Mouse (Mus musculus): ENCODE results near the gene Abca4.

The Abca4 gene

DNA sequence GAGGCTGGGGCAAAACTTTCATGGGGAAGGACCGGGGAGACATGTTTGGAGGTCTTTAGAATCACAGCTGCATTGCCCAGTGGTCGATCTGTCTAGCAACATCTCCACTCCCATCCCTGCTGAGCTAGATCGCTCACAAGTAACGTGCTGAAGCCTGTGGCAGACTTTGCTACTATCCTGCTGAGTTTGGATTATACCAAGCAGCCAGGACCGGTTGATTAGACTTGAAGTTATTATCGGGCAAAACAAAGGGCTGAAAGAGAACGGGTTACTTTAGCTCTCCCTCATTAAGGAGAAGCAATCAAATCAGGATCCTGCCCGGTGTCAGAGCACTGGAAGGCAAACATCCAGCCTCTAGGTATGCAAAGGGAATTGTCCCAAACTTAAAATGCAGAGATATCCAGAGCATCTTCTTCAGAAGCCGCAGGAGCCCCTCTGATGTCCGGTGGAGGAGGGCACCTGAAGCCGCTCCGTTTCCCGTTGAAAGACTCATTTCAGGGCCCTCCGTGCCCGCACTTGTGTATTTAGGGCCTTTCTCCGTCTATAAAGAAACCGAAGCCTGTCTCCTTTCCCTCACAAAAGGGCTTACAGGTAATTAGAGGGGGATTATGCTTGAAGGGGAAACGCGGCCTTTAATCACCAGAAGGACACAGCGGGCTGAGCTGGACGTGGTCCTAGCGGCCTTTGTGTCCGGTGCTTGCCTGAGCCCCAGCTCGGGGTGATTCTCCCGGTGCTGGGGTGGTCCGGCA lies at the start of gene Abca4:
TSS of gene Abca4 (plus strand) at position 645 of the 749 bp plus-strand sequence.
- no peak for DNase-seq (ENCODE audit: low read depth, low spot score)

- no peak for DNase-seq (ENCODE audit: low read depth, low spot score)
Measured at GRCm38 (mm10) chr3:121995125-121995524, 49.1 kb upstream of the Abca4 start.

- DNase-seq (ENCODE audit: low read depth, low spot score) = peak; percentile 25
Measured at GRCm38 (mm10) chr3:121999934-122000333, 44.3 kb upstream of the Abca4 start.

- peak; percentile 16 for DNase-seq (ENCODE audit: low read depth, low spot score)
Measured at GRCm38 (mm10) chr3:122001568-122001967, 42.7 kb upstream of the Abca4 start.

DNA sequence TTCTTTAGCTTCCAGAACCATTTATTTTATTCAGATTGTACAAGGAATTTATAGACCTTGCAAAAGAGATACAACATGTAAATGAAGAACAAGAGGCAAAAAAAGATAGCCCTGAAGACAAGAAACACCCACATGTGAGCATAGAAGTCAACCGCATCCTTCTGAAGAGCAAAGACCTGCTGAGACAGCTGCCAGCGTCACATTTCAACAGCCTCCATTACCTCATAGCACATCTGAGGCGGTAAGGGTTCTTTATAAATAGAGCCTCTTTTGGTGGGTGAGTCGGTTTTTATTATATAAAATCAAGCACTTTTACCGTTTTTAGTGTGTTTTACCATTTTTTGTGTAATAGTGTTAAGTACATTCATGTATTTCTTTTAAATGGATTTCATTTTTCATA lies 34.4 kb upstream of the Abca4 start:
- no peak for DNase-seq (ENCODE audit: low read depth, low spot score)

GRCm38 (mm10) chr3:122010292-122010691 lies 34.0 kb upstream of the Abca4 start:
- DNase-seq (ENCODE audit: low read depth, low spot score) = no peak

DNA sequence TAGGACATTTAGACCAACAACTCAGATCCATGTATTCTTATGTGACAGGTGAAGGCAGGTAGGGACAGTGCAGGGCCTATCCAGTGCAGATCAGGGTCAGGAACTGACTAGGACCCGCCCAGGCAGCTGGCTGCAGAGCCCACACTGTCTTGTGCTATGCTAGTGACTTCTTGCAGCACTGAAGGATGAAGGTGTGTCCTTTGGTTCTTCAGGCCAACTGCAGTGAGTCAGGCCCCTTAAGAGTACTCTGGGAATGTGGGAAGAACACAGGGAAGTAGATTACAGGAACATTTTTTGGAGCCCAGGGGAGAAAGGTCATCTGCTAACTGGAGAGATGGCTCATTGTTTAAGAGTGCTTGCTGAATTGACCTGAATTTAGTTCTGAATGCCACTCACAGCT lies 31.8 kb upstream of the Abca4 start:
- no peak for DNase-seq (ENCODE audit: low read depth, low spot score)

DNA sequence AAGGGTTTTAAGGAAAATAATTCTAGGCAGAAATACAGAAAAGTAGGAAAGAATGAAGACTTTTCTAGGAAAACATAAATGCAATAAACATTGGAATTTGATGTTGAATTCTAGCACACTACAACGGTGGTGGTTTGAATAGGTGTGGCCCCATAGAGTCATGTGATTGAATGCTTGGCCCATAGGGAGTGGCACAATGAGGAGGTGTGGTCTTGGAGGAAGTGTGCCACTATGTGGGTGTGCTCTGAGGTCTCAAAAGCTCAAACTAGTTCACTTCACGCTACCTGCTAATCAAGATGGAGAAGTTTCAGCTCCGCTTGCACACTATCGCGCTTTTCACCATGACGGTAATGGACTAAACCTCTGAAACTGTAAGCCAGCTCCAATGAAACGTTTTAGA lies 25.8 kb upstream of the Abca4 start:
- DNase-seq (ENCODE audit: low read depth, low spot score) = no peak

GRCm38 (mm10) chr3:122019159-122019558 lies 25.1 kb upstream of the Abca4 start:
- DNase-seq (ENCODE audit: low read depth, low spot score) = no peak

DNA sequence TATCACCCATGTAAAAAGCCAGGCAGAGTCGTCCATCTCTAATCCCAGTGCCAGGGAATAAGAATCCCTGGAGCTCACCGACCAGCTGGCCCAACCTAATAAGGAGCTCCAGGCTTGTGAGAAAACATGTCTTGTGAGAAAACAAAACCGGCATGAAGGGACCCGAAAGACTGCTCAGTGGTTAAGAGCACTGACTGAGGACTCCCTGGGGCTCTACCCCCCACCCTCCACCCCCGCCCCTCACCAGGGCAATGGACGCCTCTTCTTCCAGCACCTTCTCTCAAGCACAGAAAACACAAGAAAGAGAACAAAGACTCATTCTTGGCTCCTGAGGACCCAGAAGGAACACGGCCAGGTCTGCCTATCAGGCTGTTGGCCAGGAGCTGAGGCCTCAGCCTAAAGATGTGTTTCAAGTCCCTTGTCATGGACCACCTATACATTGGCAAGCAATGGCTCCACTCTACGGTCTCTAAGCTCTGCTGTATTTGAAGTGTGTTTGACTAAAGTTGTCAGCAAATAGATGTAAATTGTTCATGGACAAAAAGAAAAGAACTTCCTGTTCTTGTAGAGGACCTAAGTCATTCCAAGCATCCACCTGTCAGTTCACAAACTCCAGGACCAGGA lies 23.1 kb upstream of the Abca4 start:
- DNase-seq (ENCODE audit: low read depth, low spot score) = no peak

GRCm38 (mm10) chr3:122022355-122022754 lies 21.9 kb upstream of the Abca4 start:
- DNase-seq (ENCODE audit: low read depth, low spot score) = no peak

- no peak for DNase-seq (ENCODE audit: low read depth, low spot score)
Measured at GRCm38 (mm10) chr3:122026676-122027075, 17.6 kb upstream of the Abca4 start.

- DNase-seq (ENCODE audit: low read depth, low spot score) = no peak
Measured at GRCm38 (mm10) chr3:122027776-122028175, 16.5 kb upstream of the Abca4 start.

- no peak for DNase-seq (ENCODE audit: low read depth, low spot score)
Measured at GRCm38 (mm10) chr3:122033248-122033837, 10.9 kb upstream of the Abca4 start.

GRCm38 (mm10) chr3:122034240-122034639 lies 10.0 kb upstream of the Abca4 start:
- DNase-seq (ENCODE audit: low read depth, low spot score) = no peak

DNA sequence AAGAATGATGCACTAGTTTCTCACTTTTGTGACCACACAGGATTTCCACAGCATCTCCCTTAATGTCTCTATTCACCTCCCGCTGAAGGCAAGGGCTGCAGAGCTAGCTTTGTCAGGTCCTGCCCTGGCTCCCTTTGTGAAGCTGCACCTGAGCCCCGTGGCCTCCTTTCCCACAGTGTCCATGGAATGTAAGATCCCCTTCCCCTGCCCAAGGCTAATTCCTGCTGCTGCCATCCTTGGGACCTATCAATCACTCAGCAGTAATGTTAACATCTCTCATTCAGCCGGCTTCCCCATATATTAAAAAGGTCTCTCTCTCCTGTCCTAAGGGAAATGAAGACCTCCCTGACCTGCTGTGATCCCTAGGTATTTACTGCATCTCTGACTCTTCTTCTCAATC lies 9.2 kb upstream of the Abca4 start:
- DNase-seq (ENCODE audit: low read depth, low spot score) = no peak

DNA sequence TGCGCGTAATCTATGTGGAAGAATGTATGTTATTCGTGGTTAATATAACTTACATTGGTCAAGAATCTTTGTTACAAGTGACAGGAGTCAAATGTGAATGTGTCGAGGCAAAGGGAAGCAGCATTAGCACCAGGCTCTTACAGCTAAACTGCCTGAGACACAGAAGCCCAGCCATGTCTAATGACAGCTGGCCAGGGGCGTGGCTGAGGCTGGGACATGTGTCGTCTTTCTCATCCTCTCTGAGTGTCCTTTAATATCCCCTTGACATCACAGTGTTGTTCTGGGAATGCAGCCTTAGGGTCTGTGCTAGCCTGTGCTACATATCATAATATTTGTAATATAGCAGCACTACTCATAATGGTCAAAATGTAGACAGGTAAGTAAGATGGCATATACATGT lies 3.7 kb upstream of the Abca4 start:
- no peak for DNase-seq (ENCODE audit: low read depth, low spot score)

GRCm38 (mm10) chr3:122043102-122043501 lies 1.1 kb upstream of the Abca4 start:
- no peak for DNase-seq (ENCODE audit: low read depth, low spot score)

GRCm38 (mm10) chr3:122046187-122046620 lies 2.0 kb downstream of the Abca4 start:
- DNase-seq (ENCODE audit: low read depth, low spot score) = peak; percentile 42

DNA sequence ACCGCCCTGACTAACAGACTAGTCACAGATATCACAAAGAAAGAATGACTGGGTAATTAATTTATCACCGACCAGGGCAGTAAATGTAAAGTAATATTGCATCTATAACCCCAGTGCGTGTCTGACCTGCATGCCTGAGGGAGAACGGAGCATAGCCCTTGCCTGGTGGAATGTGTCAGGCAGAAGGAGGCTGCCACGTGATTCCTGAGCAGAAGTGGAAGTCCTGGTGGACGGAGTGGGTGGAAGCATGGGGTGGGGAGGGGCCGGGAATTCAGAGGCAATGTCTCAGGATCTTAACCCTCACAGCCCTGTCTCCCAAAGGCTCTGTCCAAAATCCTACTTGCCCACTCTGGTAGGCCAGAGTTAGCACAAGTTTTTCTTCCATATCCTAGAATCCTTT lies 3.2 kb downstream of the Abca4 start:
- peak; percentile 65 for DNase-seq (ENCODE audit: low read depth, low spot score)

DNA sequence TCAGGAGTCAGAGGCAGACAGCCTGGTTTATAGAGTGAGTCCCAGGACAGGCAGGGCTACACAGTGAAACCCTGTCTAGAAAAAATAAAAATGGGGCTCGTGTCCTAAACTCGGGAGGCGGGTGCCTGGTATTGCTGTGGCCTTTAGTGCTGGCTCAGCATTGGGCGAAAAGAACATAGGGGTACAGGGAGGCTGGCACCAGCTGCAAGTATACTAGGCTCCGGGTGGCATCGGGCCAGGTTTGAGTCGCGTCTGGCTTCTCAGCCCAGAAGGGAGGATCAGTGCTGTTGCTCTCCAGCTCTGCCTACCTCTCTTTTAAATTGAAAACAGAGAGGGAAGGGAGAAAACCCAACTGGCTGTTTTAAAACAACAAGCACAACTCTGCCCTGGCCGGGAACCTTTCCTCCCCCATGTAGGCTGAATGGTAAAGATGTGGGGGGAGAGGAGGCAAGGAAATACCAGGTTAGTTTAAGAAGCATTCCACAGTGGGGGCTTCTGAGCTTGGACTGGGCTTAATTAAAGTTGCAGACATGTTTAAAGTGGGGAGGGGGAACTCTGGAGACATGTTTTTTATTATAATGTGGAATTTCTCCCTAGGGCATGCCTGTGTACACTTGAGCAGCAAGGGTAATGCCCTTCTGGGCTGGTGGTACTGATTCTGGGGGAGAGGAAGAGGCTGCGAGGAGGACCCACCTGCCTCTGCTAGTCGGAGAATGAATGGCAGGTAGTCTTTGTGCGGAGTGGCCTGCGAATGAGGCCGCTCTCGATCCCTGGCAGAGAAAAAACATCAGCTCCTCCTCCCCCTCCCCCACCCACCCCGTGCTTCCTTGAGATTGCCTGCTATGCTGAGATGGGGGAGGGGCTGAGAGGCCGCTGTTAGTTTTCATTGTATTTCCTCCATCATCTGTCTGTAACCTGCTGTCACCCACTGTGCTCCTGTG lies 3.9 kb downstream of the Abca4 start:
- peak; percentile 64 for DNase-seq (ENCODE audit: low read depth, low spot score)

DNA sequence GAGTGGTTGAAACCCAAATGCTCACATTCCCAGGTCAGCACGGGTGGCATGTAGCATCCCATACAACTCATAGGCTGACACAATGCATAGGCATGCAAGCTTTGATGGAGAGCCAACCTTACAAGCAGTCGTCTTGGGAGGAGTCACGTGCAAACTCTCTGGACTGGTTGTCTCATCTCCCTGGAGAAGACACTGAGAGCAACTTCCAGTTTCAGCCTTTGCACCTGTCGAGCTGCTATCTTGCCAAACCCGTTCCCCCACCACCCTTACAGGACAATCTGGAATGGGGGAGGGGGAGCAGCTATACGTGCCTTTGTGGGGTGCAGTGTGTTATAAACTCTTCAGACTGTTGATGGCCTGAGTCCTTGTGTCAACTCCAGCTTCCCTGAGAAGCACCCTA lies 4.9 kb downstream of the Abca4 start:
- DNase-seq (ENCODE audit: low read depth, low spot score) = no peak
